Mouse (Mus musculus): ENCODE measurements at regions not wholly inside any gene's neighbourhood (a gene's known extent, or its start where the extent isn't known, plus 50 kb on each side); places are given as distances from the start of the nearest gene placed in this dataset.

DNA sequence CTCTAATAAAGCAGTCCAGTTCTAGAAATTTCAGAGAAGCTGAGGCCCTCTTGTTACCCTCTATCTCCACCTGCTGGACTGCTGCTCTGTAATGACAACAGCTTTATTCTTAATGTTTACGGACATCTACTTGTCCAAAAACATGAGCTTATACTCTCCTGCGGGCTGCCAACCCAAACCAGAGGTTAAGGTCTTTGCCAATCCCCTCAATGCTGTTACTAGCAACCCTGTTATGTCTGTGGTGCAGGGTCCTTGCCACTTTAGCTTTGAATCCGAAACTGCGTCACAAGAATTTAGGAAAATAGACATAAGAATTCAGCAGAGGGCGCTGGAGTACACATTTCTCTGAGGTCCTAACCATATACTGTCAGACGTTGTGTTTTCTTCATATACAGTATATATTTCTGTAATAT, 54.4 kb upstream of the Eda2r start:
- TF ChIP-seq POLR2A (IDR thresholded peaks at IDR 0.05; ENCODE audit: low read depth, low read length), result no peak
- no peak for TF ChIP-seq CTCF (IDR thresholded peaks at IDR 0.05; ENCODE audit: extremely low read depth, insufficient read depth, insufficient read length, insufficient replicate concordance)
